Mouse (Mus musculus) liver, adult 2 months (tissue): ENCODE measurements around the gene Gm815. TPM values are rescaled to one million over a fixed set of nuclear protein-coding genes. Genes with fewer than 3 reads are reported as not detected.

Experiments
- DNase-seq: peaks from one replicate; pipeline ENCODE4 v3.0.0-alpha.2; 2011; ENCODE audit warnings: low read depth, low spot score; ENCODE audit errors: extremely low read depth
- H3K27ac ChIP-seq: fragments of 200-500 bp; replicated peaks from 2 replicates; pipeline ENCODE4 v1.5.1; 2012; ENCODE audit warnings: low read depth, mild to moderate bottlenecking, control low read depth, inconsistent platforms, low read length; ENCODE audit not compliant: insufficient read depth
- H3K27me3 ChIP-seq: fragments of 200-500 bp; 2 replicates; pipeline ENCODE4 v1.6.1; 2012; ENCODE audit warnings: mild to moderate bottlenecking, moderate library complexity, low read length, inconsistent platforms; ENCODE audit not compliant: control insufficient read depth, insufficient read depth
- H3K36me3 ChIP-seq: fragments of 200-500 bp; 2 replicates; pipeline ENCODE4 v1.6.1; 2012; ENCODE audit warnings: low read length, inconsistent platforms; ENCODE audit not compliant: control insufficient read depth, insufficient read depth
- H3K4me1 ChIP-seq: fragments of 200-500 bp; 2 replicates; pipeline ENCODE4 v1.6.1; 2011; ENCODE audit warnings: low read length; ENCODE audit not compliant: control insufficient read depth, insufficient read depth
- H3K4me3 ChIP-seq: fragments of 200-500 bp; 2 replicates; pipeline ENCODE4 v1.5.1; 2011; ENCODE audit warnings: low read depth, mild to moderate bottlenecking, control low read depth, low read length, moderate library complexity; ENCODE audit not compliant: insufficient read depth
- H3K79me2 ChIP-seq: fragments of 200-500 bp; 2 replicates; pipeline ENCODE4 v1.6.1; 2012; ENCODE audit warnings: inconsistent platforms, mild to moderate bottlenecking, low read length, moderate library complexity; ENCODE audit not compliant: control insufficient read depth, insufficient read depth
- H3K9ac ChIP-seq: fragments of 200-500 bp; 2 replicates; pipeline ENCODE4 v1.6.1; 2012; ENCODE audit warnings: low read depth, mild to moderate bottlenecking, control low read depth, inconsistent platforms, low read length
- CTCF ChIP-seq: fragments of 200-500 bp; IDR thresholded peaks from 2 replicates; pipeline ENCODE4 v1.5.1; 2011; ENCODE audit warnings: low read depth, low read length, control low read depth
- POLR2A ChIP-seq: fragments of 200-500 bp; IDR thresholded peaks from 2 replicates; pipeline ENCODE4 v1.6.1; 2011; ENCODE audit warnings: low read length, control low read depth; ENCODE audit not compliant: insufficient read depth; ENCODE audit errors: extremely low read depth
- WGBS: fragments of 180-500 bp; shearing (Covaris S2); methylation state at CpG from one replicate; pipeline ENCODE4 v1.1.7; 2018; 5-methylcytosine and 5-hydroxymethylcytosine counted together
- polyA plus RNA-seq: library from polyadenylated mRNA; depleted of rRNA; stranded (reverse); fragments of >200 nt; gene quantifications from 2 replicates; pipeline ENCODE4 v1.2.3, GENCODE M21; 2012; rRNA removed
- total RNA-seq: library from RNA; depleted of rRNA; stranded (reverse); fragments of >200 nt; gene quantifications from 2 replicates; pipeline ENCODE4 v1.2.3, GENCODE M21; 2014; rRNA removed

The Gm815 gene
- total RNA-seq: not detected in 2 replicates
- not detected in 2 replicates for polyA plus RNA-seq

DNA sequence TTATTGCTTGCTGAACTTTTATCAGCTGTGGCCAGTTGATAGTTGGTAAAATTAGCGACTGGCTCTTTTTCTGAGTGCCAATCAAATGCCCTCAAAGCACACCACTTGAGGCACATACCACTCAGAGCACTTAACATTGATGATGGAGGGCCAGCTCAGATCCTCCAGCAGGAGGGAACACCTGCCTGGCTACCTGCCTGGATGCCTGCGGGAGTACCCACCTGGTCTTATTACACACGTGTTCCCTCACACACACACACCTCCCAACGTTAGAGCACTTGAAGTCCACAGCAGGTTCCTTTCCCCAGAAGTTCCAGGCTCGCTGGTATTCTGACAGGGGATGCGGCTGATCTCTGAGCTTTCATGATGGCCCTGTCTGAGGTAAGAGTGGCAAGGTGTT is at the start of gene Gm815:
Gm815 (plus strand) TSS at position 266 of the 400 bp plus-strand sequence.
- no peaks in the 10 kb centered on the region for H3K36me3 ChIP-seq
- no peak for TF ChIP-seq POLR2A
- no peak for TF ChIP-seq CTCF
- no peak for DNase-seq

DNA sequence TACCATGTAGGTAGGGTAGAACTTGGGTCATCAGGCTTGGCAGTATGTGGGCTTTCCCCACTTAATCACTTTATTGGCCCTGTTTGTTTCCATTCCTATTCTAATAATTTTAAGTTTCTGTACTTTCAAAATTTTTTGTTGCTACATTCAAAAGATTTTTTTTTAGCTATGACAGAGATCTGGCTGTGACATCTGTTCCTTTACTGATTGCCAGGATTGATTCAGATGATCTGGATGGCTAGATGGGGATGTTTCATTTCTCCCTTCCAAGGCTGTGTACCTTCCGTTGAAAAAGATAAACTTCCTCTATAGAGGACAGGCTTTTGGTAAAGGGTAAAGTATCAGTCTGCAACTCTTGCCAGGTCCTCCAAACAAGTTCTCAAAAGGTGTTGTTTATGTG is 48.1 kb upstream of the Gm815 start:
- no peak for DNase-seq
- no peaks in the 10 kb centered on the region for H3K36me3 ChIP-seq
- H3K9ac ChIP-seq: no peak overlapping the region
- no peaks in the 10 kb centered on the region for H3K27me3 ChIP-seq
- H3K79me2 ChIP-seq: no peaks in the 10 kb centered on the region
- TF ChIP-seq CTCF (no peak), POLR2A (no peak)
- H3K27ac ChIP-seq: no peak overlapping the region
- H3K4me1 ChIP-seq: no peaks in the 10 kb centered on the region
- no peak overlapping the region for H3K4me3 ChIP-seq
- whole genome bisulfite sequencing: 43% methylated on average over 1 of the region's 1 CpGs

More for the DNA sequence above, at the start of gene Gm815:
- 84% methylated on average over 6 of the region's 6 CpGs for WGBS
- Histone ChIP-seq H3K4me1 (no peaks in the 10 kb centered on the region), H3K9ac (no peak within 1 kb of the TSS), H3K4me3 (no peak within 1 kb of the TSS), H3K27me3 (no peaks in the 10 kb centered on the region), H3K27ac (no peak within 1 kb of the TSS), H3K79me2 (no peaks in the 10 kb centered on the region)

- Histone ChIP-seq H3K27ac (no peak overlapping the region), H3K27me3 (no peaks in the 10 kb centered on the region), H3K79me2 (no peaks in the 10 kb centered on the region), H3K4me3 (no peak overlapping the region), H3K4me1 (no peaks in the 10 kb centered on the region), H3K9ac (no peak overlapping the region), H3K36me3 (no peaks in the 10 kb centered on the region)
- TF ChIP-seq CTCF (no peak), POLR2A (no peak)
- no peak for DNase-seq
- 89% methylated on average over 6 of the region's 6 CpGs for WGBS
Measured at GRCm38 (mm10) chr19:26843896-26844295, 41.8 kb upstream of the Gm815 start.

GRCm38 (mm10) chr19:26844813-26845212 is 40.9 kb upstream of the Gm815 start:
- Histone ChIP-seq H3K79me2 (no peaks in the 10 kb centered on the region), H3K27ac (no peak overlapping the region), H3K9ac (no peak overlapping the region), H3K4me1 (no peaks in the 10 kb centered on the region), H3K4me3 (no peak overlapping the region), H3K36me3 (no peaks in the 10 kb centered on the region), H3K27me3 (no peaks in the 10 kb centered on the region)
- TF ChIP-seq CTCF (no peak), POLR2A (no peak)
- DNase-seq: no peak
- 54% methylated on average over 8 of the region's 8 CpGs for whole genome bisulfite sequencing

- Histone ChIP-seq H3K79me2 (no peaks in the 10 kb centered on the region), H3K4me3 (peak overlapping the region; percentile 72), H3K9ac (no peak overlapping the region; the same call in 1 of the 2 replicates), H3K36me3 (no peaks in the 10 kb centered on the region), H3K27ac (no peak overlapping the region), H3K27me3 (no peaks in the 10 kb centered on the region), H3K4me1 (no peaks in the 10 kb centered on the region)
- TF ChIP-seq CTCF: no peak
- TF ChIP-seq POLR2A: peak; percentile 22; the same call in 1 of the 2 replicates
- peak; percentile 71 for DNase-seq
- WGBS: 1% methylated on average over 16 of the region's 16 CpGs
Measured at GRCm38 (mm10) chr19:26845276-26846016, 40.2 kb upstream of the Gm815 start.

DNA sequence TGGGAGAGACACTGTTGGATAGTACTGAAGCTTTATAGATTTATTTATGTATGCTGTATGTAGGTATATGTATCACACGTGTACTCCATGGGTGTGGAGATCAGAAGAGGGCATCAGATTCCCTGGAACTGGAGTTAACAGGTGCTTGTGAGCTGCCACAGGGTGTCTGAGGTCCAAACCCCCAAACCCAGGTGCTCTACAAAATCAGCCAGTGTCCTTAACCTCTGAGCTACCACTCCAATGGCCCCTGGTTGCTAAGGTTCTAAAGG is 39.7 kb upstream of the Gm815 start:
- no peaks in the 10 kb centered on the region for H3K27me3 ChIP-seq
- no peaks in the 10 kb centered on the region for H3K79me2 ChIP-seq
- H3K27ac ChIP-seq: no peak overlapping the region
- WGBS: 17% methylated on average over 1 of the region's 1 CpGs
- H3K4me1 ChIP-seq: no peaks in the 10 kb centered on the region
- H3K4me3 ChIP-seq: no peak overlapping the region
- H3K36me3 ChIP-seq: no peaks in the 10 kb centered on the region
- no peak for TF ChIP-seq CTCF
- TF ChIP-seq POLR2A: no peak
- no peak for DNase-seq
- H3K9ac ChIP-seq: no peak overlapping the region
